Mouse (Mus musculus) embryonic fibroblast, embryonic 13.5 days (primary cell): ENCODE data around the gene Qpctl.

ENCODE experiments used
- CTCF ChIP-seq: IDR thresholded peaks from 2 replicates; pipeline ENCODE4 v1.5.1; 2011; ENCODE audit warnings: mild to moderate bottlenecking, control low read depth, low read length, moderate library complexity, borderline replicate concordance; ENCODE audit not compliant: insufficient read depth
- POLR2A ChIP-seq: IDR thresholded peaks from 2 replicates; pipeline ENCODE4 v1.6.1; 2011; ENCODE audit warnings: low read depth, mild to moderate bottlenecking, control low read depth, low read length, moderate library complexity

DNA sequence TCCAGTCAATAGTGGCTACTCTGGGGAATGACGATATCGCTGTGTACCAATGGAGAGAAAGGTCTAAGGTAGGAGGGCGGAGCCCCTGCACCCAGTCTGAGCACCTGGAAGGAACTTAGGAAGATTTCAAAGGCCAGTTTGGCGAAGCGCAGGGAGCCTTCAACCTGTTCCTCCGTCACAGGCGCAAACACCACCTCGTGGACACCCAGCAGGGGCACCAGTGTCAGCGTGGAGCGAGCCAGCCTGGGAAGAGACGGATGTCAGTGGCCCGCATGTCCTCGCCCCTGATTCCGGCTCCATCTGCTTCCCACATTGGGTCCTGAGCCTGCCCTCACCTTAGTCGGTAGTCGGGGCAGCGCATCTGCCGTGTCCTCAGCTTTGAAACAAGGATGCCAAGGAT lies 10.3 kb upstream of the Qpctl start:
- TF ChIP-seq CTCF (no peak), POLR2A (no peak)
